In the genomic region with DNA sequence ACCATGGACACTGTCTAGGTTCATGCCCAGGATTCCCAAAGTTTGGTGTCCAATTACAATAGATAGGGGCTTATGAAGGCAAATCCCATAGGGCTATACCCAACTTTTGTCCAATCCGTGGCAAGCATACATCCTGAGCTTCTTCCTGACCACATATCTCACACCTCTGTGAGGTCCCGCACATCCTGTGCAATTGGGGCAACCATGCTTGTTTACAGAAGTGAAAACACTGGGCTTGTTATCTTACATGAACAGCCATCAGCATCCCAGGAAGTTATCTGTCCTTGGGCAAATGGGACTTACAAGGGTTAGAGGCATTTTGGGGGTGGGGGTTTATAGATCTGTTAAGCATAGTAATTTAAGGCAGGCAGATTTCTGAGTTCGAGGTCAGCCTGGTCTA, we compare ENCODE assay signal across 27 mouse cellular contexts. TPM values are rescaled to one million over a fixed set of nuclear protein-coding genes. Genes with fewer than 3 reads are reported as not detected.
"Had no signal": no experiment of that assay in that cellular context is flagged by ENCODE, and none has a peak within 500 bp of the region (broad histone marks: within the 10 kb centered on the region; RNA-seq: fewer than 3 reads in every experiment).

No protein-coding gene starts in this region.

- H3K27ac ChIP-seq: gastrocnemius, adult 2 months; heart, embryonic 10.5 days; hindbrain, embryonic 10.5 days; hindbrain, embryonic 12.5 days; hindbrain, embryonic 14.5 days; kidney, embryonic 15.5 days; layer of hippocampus, adult 2 months; left cerebral cortex, adult 2 months; limb, embryonic 10.5 days; limb, embryonic 12.5 days; liver, embryonic 14.5 days had no signal

- H3K4me2 ChIP-seq: heart, embryonic 12.5 days; hindbrain, embryonic 12.5 days; hindbrain, embryonic 14.5 days; kidney, embryonic 15.5 days; limb, embryonic 12.5 days had no signal

- H3K27me3 ChIP-seq: heart, embryonic 12.5 days; hindbrain, embryonic 12.5 days; kidney, embryonic 15.5 days; limb, embryonic 12.5 days had no signal

- DNase-seq: gastrocnemius, adult 2 months; gastrocnemius, postnatal 10 days; gastrocnemius, postnatal 25 days; heart, adult 18-20 months; heart, postnatal 10 days; heart, postnatal 4 days; kidney, adult 11 months; kidney, adult 2 months; kidney, adult 9 months; kidney, postnatal 10 days; kidney, postnatal 25 days; kidney, postnatal 4 days had no signal

- ATAC-seq: hindbrain, embryonic 16.5 days; intestine, embryonic 16.5 days had no signal

- H3K9me3 ChIP-seq: heart, embryonic 10.5 days; heart, embryonic 12.5 days; hindbrain, embryonic 10.5 days; hindbrain, embryonic 12.5 days; kidney, embryonic 15.5 days; limb, embryonic 10.5 days; limb, embryonic 12.5 days had no signal

- H3K9ac ChIP-seq: heart, embryonic 12.5 days; hindbrain, embryonic 12.5 days; hindbrain, embryonic 14.5 days; kidney, embryonic 15.5 days; limb, embryonic 12.5 days; liver, embryonic 14.5 days had no signal

- H3K4me3 ChIP-seq: gastrocnemius, adult 2 months; heart, embryonic 10.5 days; heart, embryonic 12.5 days; hindbrain, embryonic 10.5 days; hindbrain, embryonic 12.5 days; kidney, embryonic 15.5 days; layer of hippocampus, adult 2 months; left cerebral cortex, adult 2 months; limb, embryonic 10.5 days; limb, embryonic 12.5 days had no signal

- H3K36me3 ChIP-seq: heart, embryonic 10.5 days; heart, embryonic 12.5 days; hindbrain, embryonic 10.5 days; hindbrain, embryonic 12.5 days; kidney, embryonic 15.5 days; limb, embryonic 10.5 days; limb, embryonic 12.5 days had no signal

RNA-seq across cellular contexts. Expression of gene Gm5148, which starts 41.0 kb away (rescaled TPM):
- total RNA-seq: heart, adult 18-20 months; heart, adult 8-10 months; heart, postnatal 25 days had no signal
